Mouse (Mus musculus) kidney, postnatal 14 days (tissue): ENCODE results near the gene Supt6.

ENCODE experiments used
- DNase-seq: peaks from one replicate; pipeline ENCODE4 v3.0.0; 2022; ENCODE audit warnings: mixed read lengths

Supt6 gene

DNA sequence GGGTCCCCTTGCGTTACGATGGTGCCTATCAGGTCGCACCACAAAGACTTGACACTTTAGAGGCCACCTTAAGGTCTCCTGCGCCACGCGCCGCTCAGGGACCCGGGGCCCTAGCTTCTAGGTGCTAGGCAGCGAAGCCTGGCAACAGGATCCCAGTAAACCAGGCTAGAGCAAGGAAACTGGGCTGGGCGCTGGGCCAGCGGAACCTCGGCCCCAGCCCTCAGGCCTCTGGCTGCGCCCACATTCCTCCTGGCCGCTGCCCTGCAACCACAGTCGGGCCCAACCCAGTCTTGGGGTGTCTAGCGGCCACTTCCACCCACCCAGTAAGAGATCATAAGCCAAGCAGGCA is 80.1 kb downstream of the Supt6 start:
- DNase-seq: peak; percentile 88

GRCm38 (mm10) chr11:78164924-78165760 is 80.6 kb downstream of the Supt6 start, which contains the start of gene Traf4:
TSS of gene Traf4 (minus strand) at chr11:78165589.
- DNase-seq: peak; percentile 95

- DNase-seq: peak; percentile 49
These were observed 81.2 kb downstream of the Supt6 start for GRCm38 (mm10) chr11:78164604-78164923.

GRCm38 (mm10) chr11:78163681-78164603 is 81.8 kb downstream of the Supt6 start:
- DNase-seq: peak; percentile 83

GRCm38 (mm10) chr11:78163045-78163444 is 82.7 kb downstream of the Supt6 start:
- DNase-seq: no peak

DNA sequence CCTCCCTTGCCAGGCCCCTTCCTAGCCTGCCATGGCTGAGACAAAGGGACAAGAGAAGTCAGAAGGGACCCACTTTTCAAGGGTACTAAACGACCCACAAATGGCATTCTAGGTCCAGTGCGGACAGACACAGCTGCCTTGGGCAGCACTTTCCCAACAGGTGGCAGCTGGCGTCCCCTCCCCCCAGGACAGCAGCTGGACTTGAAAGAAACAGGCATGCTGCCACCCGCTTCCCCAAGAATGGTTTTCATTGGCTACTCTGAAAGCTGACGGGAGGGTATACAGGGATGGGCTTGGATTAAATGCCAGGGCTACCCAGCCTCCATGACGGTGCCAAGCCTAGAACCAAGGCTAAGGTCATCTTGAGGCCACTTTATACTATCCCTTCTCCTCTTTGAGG is 83.3 kb downstream of the Supt6 start:
- DNase-seq: peak; percentile 50

DNA sequence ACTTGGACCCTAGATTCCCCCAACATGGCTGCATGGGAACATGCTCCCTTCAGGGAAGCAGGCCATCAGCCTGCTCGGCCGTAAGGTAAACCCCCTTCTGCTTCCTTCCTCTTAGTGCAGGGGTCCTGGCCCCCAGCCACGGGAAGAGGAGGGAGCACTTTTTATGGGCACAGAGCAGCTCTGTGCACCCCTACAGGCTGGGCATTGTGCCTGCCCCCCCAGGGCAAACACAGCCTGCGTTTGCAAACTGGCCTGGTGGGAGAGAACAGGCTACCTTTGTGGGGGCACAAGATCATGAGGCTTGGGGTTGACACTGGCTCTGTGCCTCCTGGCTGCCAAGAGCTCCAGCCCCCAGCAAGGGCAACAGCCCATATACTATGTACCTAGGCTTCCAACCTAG is 83.8 kb downstream of the Supt6 start:
- DNase-seq: no peak

DNA sequence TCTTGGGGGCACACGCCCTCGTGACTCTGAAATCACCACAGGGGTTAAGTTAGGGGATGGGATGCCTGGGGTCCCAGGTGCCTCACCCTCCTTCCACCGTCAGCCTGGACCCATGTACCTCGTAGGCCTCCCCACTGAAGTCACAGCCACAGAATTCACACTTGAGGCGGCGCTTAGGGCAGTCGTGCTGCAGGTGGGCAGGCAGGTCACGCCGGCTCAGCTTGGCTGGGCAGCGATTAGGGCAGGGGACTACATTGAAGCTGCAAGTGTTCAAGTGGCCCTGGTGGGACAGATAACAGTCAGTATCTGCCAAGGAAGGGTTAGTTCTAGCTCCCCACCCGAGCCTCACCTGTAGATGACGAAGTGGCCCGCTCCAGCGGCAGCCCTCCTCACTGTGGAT is 84.6 kb downstream of the Supt6 start:
- DNase-seq: no peak

DNA sequence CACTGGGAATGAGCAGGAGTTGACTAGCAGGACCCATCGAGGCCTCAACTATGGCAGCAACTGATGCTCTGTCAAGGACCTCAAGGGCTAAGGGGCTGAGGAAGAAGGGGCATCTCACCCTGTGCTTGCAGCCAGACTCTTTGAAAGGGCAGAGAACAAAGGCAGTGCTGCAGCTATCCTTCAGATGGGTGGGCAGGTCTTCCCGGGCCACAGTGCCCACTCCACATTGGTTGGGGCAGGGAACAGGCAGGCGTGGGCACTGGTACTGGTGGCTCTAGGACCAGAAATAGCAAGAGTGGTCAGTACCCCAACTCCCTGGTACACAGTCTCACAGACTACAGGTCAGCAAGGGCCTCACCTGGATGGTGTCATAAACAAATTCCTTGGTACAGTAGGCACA is 85.1 kb downstream of the Supt6 start:
- no peak for DNase-seq

DNA sequence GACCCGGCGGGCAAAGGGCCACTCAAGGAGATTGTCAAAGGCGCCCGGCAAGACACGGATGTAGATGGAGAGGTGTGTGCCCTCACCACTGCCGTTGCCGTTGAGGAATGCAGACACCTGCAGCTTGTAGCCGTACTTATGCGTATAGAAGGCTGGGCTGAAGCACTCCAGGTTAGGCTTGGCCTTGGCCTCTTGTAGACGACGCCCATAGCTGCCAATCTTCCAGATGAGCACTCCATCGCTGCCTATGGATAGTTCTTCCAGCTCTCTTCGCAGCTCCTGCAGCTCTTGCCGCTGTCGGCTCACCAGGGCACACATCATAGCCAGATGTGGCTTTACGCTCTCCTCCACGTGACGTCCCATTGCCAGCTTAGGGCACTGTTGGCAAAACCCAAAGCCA is 85.6 kb downstream of the Supt6 start:
- no peak for DNase-seq

DNA sequence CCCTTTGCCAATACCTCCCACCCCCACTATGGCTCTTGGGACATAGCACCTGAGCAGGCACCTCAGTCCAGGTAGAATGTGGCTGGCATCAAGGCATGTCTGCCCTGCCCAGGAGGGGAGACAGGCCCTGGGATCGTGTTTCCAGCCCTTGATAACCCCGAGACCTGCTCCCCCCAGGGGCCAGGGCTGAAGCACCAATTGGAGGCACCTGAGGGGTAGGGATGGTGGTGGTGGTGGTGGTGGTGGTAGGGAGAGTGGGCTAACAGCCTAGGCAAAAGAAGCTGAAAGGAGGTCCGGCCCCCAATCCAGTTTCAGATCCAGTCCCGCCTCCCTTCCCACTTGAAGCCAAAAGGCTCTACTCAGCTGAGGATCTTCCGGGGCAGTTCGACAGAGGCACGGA is 86.2 kb downstream of the Supt6 start:
- no peak for DNase-seq

DNA sequence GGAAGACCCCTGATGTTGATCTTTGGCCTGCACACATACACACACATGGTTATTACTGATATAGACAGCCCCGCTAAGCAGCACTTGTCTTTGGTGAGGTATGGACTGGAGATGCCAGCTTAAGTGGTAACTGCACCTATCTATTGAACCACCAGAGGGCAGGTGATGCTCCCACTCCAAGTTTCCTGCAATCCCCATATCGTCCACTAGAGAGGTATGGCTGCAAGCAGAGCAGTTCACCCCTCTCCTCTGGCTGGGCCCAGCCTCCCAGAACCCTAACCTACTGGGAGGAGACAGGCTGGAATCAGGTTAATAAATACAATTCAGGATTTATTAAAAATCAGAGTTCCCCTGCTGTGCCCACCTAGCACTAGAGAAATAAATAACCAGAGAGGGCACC is 86.7 kb downstream of the Supt6 start:
- peak; percentile 91 for DNase-seq
